Comparison of ENCODE assay signal across 9 mouse cellular contexts in the genomic region with DNA sequence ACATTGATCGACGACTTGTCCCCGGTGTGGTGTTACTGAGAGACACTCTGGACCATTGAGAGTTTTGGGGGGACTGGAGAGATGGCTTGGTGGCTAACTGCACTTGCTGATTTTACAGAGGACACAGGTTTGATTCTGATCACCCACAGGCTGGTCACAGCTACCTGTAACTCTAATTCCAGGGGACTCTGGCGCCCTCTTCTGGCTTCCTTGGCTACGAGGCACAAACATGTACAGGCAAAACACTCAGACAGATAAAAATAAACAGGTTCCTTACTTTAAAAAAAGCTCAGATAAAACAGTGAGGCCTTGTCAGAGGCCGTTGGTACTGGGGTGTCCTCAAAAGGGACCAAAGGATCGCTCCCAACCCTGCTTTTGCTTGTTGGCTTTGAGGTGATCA.
DNase-seq lines count a peak whose midpoint lies in the region; ATAC-seq and TF ChIP-seq lines count a peak whose summit lies in the region.
"Had no signal": no experiment of that assay in that cellular context is flagged by ENCODE, and none has a peak within 500 bp of the region (broad histone marks: within the 10 kb centered on the region; RNA-seq: fewer than 3 reads in every experiment).

No protein-coding gene starts in this region.

- TF ChIP-seq EP300 in lung, postnatal 0 days (IDR thresholded peaks at IDR 0.05), result no peak

- no peak overlapping the region for H3K4me3 ChIP-seq in hindbrain, embryonic 11.5 days (ENCODE audit: low read depth, low read length)
- H3K4me3 ChIP-seq in hindbrain, embryonic 16.5 days (ENCODE audit: low read length), result no peak overlapping the region
- no peak overlapping the region for H3K4me3 ChIP-seq in lung, postnatal 0 days (ENCODE audit: low read depth, low read length)
- no peak overlapping the region for H3K4me3 ChIP-seq in ES-E14 (ENCODE audit: insufficient read depth in 1 of 2, low read depth in 1 of 2, low read length in 2 of 2, poor library complexity in 1 of 2, severe bottlenecking in 1 of 2)
- H3K4me3 ChIP-seq in small intestine, adult 2 months (ENCODE audit: low read depth, low read length), result no peak overlapping the region
- H3K4me3 ChIP-seq: megakaryocyte, embryonic 14.5 days had no signal

- no peak for TF ChIP-seq POLR2A in small intestine, adult 2 months (IDR thresholded peaks at IDR 0.05; ENCODE audit: low read depth, low read length)

- ATAC-seq in hindbrain, embryonic 11.5 days (ENCODE audit: low FRiP score), result no peak
- no peak for ATAC-seq in hindbrain, embryonic 16.5 days
- no peak for ATAC-seq in lung, postnatal 0 days
- ATAC-seq in CD4-positive, CD25-positive, alpha-beta regulatory T cell, adult 4 months, result no peak

- TF ChIP-seq CTCF in lung, postnatal 0 days (IDR thresholded peaks at IDR 0.05), result peak; percentile 39
- peak; percentile 26; the same call in 1 of the 2 replicates for TF ChIP-seq CTCF in small intestine, adult 2 months (IDR thresholded peaks at IDR 0.05; ENCODE audit: extremely low read depth, insufficient read length, insufficient replicate concordance, low read depth, low read length)

- H3K27me3 ChIP-seq in hindbrain, embryonic 11.5 days (ENCODE audit: control insufficient read depth, insufficient read depth, low read length), result no peaks in the 10 kb centered on the region
- H3K27me3 ChIP-seq in hindbrain, embryonic 16.5 days (replicated peaks; ENCODE audit: control insufficient read depth, insufficient read depth, low read length), result no peaks in the 10 kb centered on the region
- no peaks in the 10 kb centered on the region for H3K27me3 ChIP-seq in lung, postnatal 0 days (replicated peaks; ENCODE audit: insufficient read depth, low read length)
- no peaks in the 10 kb centered on the region for H3K27me3 ChIP-seq in small intestine, adult 2 months (ENCODE audit: control insufficient read depth, insufficient read depth, low read length)

- H3K27ac ChIP-seq in hindbrain, embryonic 11.5 days (ENCODE audit: low read depth, low read length), result no peak overlapping the region
- no peak overlapping the region for H3K27ac ChIP-seq in hindbrain, embryonic 16.5 days (ENCODE audit: low read depth, low read length)
- no peak overlapping the region for H3K27ac ChIP-seq in lung, postnatal 0 days (ENCODE audit: low read length)
- no peak overlapping the region for H3K27ac ChIP-seq in ES-E14 (ENCODE audit: insufficient read depth, low read depth, low read length, poor library complexity, severe bottlenecking)
- no peak overlapping the region for H3K27ac ChIP-seq in small intestine, adult 2 months (ENCODE audit: insufficient read depth, low read depth, low read length)

- no peaks in the 10 kb centered on the region for H3K4me1 ChIP-seq in hindbrain, embryonic 11.5 days (replicated peaks; ENCODE audit: control insufficient read depth, insufficient read depth, low read length)
- no peaks in the 10 kb centered on the region for H3K4me1 ChIP-seq in hindbrain, embryonic 16.5 days (ENCODE audit: control insufficient read depth, insufficient read depth, low read depth, low read length)
- H3K4me1 ChIP-seq in lung, postnatal 0 days (ENCODE audit: insufficient read depth, low read depth, low read length), result no peaks in the 10 kb centered on the region
- H3K4me1 ChIP-seq in ES-E14 (ENCODE audit: control insufficient read depth in 2 of 2, insufficient read depth in 2 of 2, low read length in 2 of 2, poor library complexity in 1 of 2), result peaks cover 2 to 20% of the 10 kb centered on the region in 2 experiments; a peak in 3 of 4 replicates
- H3K4me1 ChIP-seq in small intestine, adult 2 months (ENCODE audit: control insufficient read depth, insufficient read depth, insufficient read length, low read length), result no peaks in the 10 kb centered on the region
- H3K4me1 ChIP-seq: megakaryocyte, embryonic 14.5 days had no signal

- H3K4me2 ChIP-seq in hindbrain, embryonic 11.5 days (replicated peaks; ENCODE audit: low read depth, low read length), result no peak overlapping the region
- no peak overlapping the region for H3K4me2 ChIP-seq in hindbrain, embryonic 16.5 days (ENCODE audit: low read length)
- H3K4me2 ChIP-seq in lung, postnatal 0 days (replicated peaks; ENCODE audit: low read depth, low read length), result no peak overlapping the region

- DNase-seq in hindbrain, embryonic 11.5 days (ENCODE audit: low spot score), result peak; percentile 18
- DNase-seq in lung, postnatal 0 days (ENCODE audit: low spot score), result no peak
- DNase-seq in lung, postnatal 36 days, result no peak
- peak; percentile 75 for DNase-seq in ES-E14 (ENCODE audit: low read depth, low spot score)
- no peak for DNase-seq in B cell, adult 2 months

- WGBS in hindbrain, embryonic 11.5 days, result 80% methylated on average over 7 of the region's 7 CpGs
- 88% methylated on average over 7 of the region's 7 CpGs for WGBS in hindbrain, embryonic 16.5 days
- 81% methylated on average over 7 of the region's 7 CpGs for WGBS in lung, postnatal 0 days
- 86% methylated on average over 7 of the region's 7 CpGs for WGBS in small intestine, adult 2 months

- H3K9me3 ChIP-seq in hindbrain, embryonic 11.5 days (ENCODE audit: control insufficient read depth, low read length), result no peaks in the 10 kb centered on the region
- H3K9me3 ChIP-seq in hindbrain, embryonic 16.5 days (ENCODE audit: control insufficient read depth, low read length), result no peaks in the 10 kb centered on the region
- no peaks in the 10 kb centered on the region for H3K9me3 ChIP-seq in lung, postnatal 0 days (ENCODE audit: low read length)
- no peaks in the 10 kb centered on the region for H3K9me3 ChIP-seq in ES-E14 (ENCODE audit: control insufficient read depth, insufficient read depth, low read depth, low read length)

- in situ Hi-C loops in ES-E14 (cut with MboI; ENCODE audit: low sequenced_read_pairs in 2 of 2, unreplicated experiment in 2 of 2), result no loop called here

- H3K9ac ChIP-seq in hindbrain, embryonic 11.5 days (ENCODE audit: low read depth, low read length), result no peak overlapping the region
- H3K9ac ChIP-seq in hindbrain, embryonic 16.5 days (ENCODE audit: low read depth, low read length), result no peak overlapping the region
- H3K9ac ChIP-seq in lung, postnatal 0 days (replicated peaks; ENCODE audit: low read depth), result no peak overlapping the region
- H3K9ac ChIP-seq in ES-E14 (ENCODE audit: insufficient read depth, low read depth, low read length, poor library complexity, severe bottlenecking), result no peak overlapping the region

- no peaks in the 10 kb centered on the region for H3K36me3 ChIP-seq in hindbrain, embryonic 11.5 days (ENCODE audit: control insufficient read depth, insufficient read depth, low read length)
- H3K36me3 ChIP-seq in hindbrain, embryonic 16.5 days (ENCODE audit: control insufficient read depth, insufficient read depth, low read length), result no peaks in the 10 kb centered on the region
- H3K36me3 ChIP-seq in lung, postnatal 0 days (ENCODE audit: insufficient read depth, low read length), result peaks cover 6% of the 10 kb centered on the region; the same call in 1 of the 2 replicates
- no peaks in the 10 kb centered on the region for H3K36me3 ChIP-seq in ES-E14 (ENCODE audit: control insufficient read depth, insufficient read depth, low read length, poor library complexity, severe bottlenecking)
- no peaks in the 10 kb centered on the region for H3K36me3 ChIP-seq in small intestine, adult 2 months (ENCODE audit: control insufficient read depth, insufficient read depth, low read length)

TF ChIP-seq in ES-E14, 5 proteins besides CTCF, POLR2A, EP300 and RAD21:
- no peak for TF ChIP-seq HCFC1 (IDR thresholded peaks at IDR 0.05; ENCODE audit: borderline replicate concordance, insufficient read depth, low read length)
- TF ChIP-seq ZC3H11A (IDR thresholded peaks at IDR 0.05; ENCODE audit: borderline replicate concordance, low read depth, low read length), result 0 out of 2 replicates have a peak, but pooled peaks have one; percentile 12

Comparison
In these comparisons a context has a peak if more than half of its experiments do, and no peak if none do; other contexts are left out.
1. DNase-seq: peak in hindbrain, embryonic 11.5 days (single experiment) and ES-E14 (single experiment); none in lung, postnatal 0 days (single experiment), lung, postnatal 36 days (single experiment) and B cell, adult 2 months (0 of 2).